Mouse (Mus musculus): ENCODE results near the gene Cpeb3.

DNA sequence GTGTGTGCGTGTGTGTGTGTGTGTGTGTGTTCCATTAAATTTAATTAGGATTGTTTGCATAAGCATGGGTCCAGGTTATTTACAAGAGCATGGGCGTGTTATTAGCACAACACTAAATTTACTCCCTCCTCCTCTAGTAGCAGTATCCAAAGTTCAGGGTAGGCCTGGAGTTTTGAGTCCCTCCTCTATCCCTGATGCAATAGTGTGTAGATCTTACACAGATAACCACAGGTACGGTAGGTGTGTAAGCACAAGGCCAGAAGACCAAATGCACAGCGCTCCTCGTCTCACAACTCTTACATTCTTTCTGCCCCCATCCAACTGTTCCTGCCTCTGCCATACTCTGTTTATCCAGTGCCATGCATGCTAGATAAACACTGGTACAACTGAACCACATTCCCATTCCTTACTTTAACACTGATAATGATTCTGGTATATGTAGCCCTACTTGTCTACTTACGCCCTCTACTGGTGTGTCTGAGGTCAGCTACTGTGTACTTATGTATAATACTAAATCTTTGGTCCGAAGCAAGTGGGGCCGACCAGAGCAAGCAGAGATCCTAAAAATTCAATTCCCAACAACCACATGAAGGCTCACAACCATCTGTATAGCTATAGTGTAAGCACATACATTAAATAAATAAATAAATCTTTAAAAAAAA lies 1.2 kb upstream of the Cpeb3 start:
- TF ChIP-seq POLR2A (IDR thresholded peaks at IDR 0.05; ENCODE audit: insufficient read length, low read depth) (no peak), POLR2AphosphoS2 (IDR thresholded peaks at IDR 0.05; ENCODE audit: insufficient read length, low read depth) (no peak), USF1 (IDR thresholded peaks at IDR 0.05; ENCODE audit: low read depth) (no peak), E2F4 (IDR thresholded peaks at IDR 0.05; ENCODE audit: insufficient read depth) (no peak), REST (IDR thresholded peaks at IDR 0.05; ENCODE audit: insufficient read depth, insufficient read length) (no peak), MYOD1 (IDR thresholded peaks at IDR 0.05; ENCODE audit: control insufficient read depth in 1 of 3, insufficient read length in 2 of 3, low read depth in 2 of 3) (no peak), MAX (IDR thresholded peaks at IDR 0.05; ENCODE audit: low read depth) (no peak)
